Mouse (Mus musculus): ENCODE measurements at regions not wholly inside any gene's neighbourhood (a gene's known extent, or its start where the extent isn't known, plus 50 kb on each side); places are given as distances from the start of the nearest gene placed in this dataset.

- intact Hi-C loops (cut with DNase I), result no loop called here
Measured at GRCm38 (mm10) chr5:100252036-100252435, 92.4 kb upstream of the Tmem150c start.

DNA sequence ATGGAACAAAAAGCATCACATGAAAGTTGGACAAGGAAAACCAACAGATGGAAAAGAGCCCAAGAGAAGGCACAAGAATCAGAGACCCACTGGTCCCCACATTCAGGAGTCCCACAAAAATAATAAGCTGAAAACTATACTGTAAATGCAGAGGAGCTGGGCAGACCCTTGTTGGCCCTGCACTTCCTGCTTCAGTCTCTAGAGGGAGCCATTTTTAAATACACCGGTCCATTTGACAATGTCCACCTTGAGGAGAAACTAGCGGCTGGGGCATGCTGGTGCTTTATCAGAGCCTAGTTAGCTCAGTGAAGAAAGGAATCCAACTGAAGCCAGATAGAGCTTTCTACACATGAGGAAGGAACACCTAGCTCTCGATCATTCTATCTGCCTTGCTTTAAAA, 90.1 kb upstream of the Tmem150c start:
- intact Hi-C loops (cut with DNase I), result no loop called here
- no peak for DNase-seq (ENCODE audit: extremely low spot score in 1 of 2, low spot score in 2 of 2)

More at GRCm38 (mm10) chr5:100252036-100252435, 92.4 kb upstream of the Tmem150c start:
- DNase-seq (ENCODE audit: extremely low spot score in 1 of 2, low spot score in 2 of 2), result no peak

DNA sequence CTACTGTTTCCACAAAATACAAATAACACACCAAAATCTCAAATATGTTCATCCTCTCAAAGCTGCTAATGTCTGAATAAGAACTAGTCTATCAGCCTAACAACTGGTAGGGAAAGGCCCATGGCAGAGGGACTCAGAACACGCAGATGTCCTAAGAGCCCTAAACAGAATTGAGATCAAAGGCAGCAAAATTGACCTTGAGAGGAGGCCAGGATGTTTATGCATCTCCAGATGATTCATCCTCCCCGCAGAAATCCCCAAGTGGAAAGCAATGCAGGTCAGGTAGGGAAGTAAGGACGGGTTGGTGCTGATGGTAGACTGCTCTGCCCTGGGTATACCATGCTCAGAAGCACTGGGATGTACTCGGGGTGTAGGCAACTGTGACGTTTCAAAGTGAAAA, 89.0 kb upstream of the Tmem150c start:
- intact Hi-C loops (cut with DNase I), result no loop called here
- no peak for DNase-seq (ENCODE audit: extremely low spot score in 1 of 2, low spot score in 2 of 2)

GRCm38 (mm10) chr5:100246709-100247108, 87.1 kb upstream of the Tmem150c start:
- intact Hi-C loops (cut with DNase I), result no loop called here
- no peak for DNase-seq (ENCODE audit: extremely low spot score in 1 of 2, low spot score in 2 of 2)

DNA sequence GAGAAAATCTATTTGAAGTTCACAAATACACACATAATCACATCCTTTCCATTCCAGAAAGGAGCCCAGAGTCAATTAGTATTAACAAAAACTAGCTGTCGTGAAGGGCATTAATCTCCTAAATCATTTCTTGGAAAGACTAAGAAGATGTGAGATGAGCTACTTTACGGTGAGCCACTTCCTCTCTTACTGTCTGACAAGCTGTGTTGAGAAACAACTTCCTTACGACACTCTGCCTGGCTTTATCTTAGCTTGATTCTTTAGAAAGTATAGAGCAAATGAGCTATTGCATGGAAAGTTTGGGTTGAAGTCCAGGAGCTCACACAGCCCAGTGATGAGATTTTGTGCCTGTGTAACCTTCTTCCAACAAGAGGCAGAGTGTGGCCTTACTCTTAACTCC, 85.2 kb upstream of the Tmem150c start:
- intact Hi-C loops (cut with DNase I), result loop anchor here (5.0 kb wide), 1 partner anchor 78 kb away; no protein-coding TSS in a partner anchor
- DNase-seq (ENCODE audit: extremely low spot score in 1 of 2, low spot score in 2 of 2), result no peak

GRCm38 (mm10) chr5:100240876-100241275, 81.3 kb upstream of the Tmem150c start:
- DNase-seq (ENCODE audit: extremely low spot score in 1 of 2, low spot score in 2 of 2), result peak in 1 of 2 experiments; percentile 48
- intact Hi-C loops (cut with DNase I), result loop anchor here (2.0 to 5.0 kb wide), 2 partner anchors 74 to 170 kb away; no protein-coding TSS in a partner anchor

GRCm38 (mm10) chr5:100239632-100240031, 80.0 kb upstream of the Tmem150c start:
- DNase-seq (ENCODE audit: extremely low spot score in 1 of 2, low spot score in 2 of 2), result no peak

DNA sequence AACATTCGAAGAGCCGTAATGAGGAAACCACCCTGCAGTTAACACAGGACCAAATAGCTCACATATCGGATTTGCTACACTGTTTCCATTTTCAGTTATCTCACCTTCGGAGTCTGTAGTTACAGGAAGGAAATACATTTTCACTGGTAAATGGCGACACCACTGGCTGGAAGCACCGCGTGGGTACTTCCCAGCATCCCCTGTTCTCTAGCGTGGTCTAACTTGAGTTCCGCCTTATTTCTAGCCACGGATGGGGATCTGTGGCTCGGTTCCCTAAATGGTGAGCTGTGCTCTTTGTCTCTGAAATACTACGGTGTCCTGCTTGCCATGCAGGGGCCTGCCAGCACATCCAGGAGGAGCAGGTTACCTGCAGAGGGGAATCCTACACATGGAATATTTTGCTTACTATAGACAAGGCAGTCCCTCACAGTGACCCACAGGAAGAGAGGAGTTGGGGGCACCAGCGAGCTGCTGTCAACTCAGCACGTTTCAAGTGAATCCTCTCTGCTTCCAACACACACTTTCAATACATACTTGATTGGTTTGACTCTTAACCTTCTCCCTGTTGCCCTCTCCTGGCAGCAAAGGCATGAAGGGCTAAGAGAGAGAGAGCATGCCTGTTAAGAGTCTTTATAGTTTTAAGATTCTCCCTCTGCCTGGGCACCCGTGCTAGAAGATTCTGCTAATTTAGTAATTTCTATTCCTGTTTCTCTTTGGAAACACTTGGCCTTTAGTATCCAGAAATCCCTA, 78.9 kb upstream of the Tmem150c start:
- intact Hi-C loops (cut with DNase I), result no loop called here
- no peak for DNase-seq (ENCODE audit: extremely low spot score in 1 of 2, low spot score in 2 of 2)

More at GRCm38 (mm10) chr5:100239632-100240031, 80.0 kb upstream of the Tmem150c start:
- intact Hi-C loops (cut with DNase I), result loop anchor here (2.0 to 5.0 kb wide), 2 partner anchors 72 to 169 kb away; no protein-coding TSS in a partner anchor

- intact Hi-C loops (cut with DNase I), result no loop called here
- no peak for DNase-seq (ENCODE audit: extremely low spot score in 1 of 2, low spot score in 2 of 2)
Measured at GRCm38 (mm10) chr5:100237674-100238278, 78.2 kb upstream of the Tmem150c start.

- DNase-seq (ENCODE audit: extremely low spot score in 1 of 2, low spot score in 2 of 2), result no peak
- intact Hi-C loops (cut with DNase I), result no loop called here
Measured at GRCm38 (mm10) chr5:100236277-100236676, 76.7 kb upstream of the Tmem150c start.

DNA sequence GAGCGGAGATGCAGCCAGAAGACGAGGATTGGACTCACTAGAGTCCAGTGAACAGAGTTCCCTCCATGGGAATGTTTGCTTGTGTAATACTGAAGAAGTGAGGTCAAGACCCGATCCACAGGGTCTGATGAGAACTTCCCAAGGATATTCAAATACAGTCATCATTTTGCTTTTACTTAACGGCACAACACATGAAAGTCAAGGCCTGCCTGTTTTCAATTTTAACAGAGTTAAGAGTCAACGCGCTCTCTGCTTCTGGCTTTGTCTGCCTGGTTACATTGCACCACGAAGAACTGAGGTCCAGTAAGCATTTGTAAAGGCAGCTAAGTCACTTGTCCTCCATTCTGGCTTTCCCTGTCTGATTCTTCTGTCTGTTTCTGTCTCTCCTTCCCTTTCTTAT, 72.5 kb upstream of the Tmem150c start:
- intact Hi-C loops (cut with DNase I), result no loop called here

DNA sequence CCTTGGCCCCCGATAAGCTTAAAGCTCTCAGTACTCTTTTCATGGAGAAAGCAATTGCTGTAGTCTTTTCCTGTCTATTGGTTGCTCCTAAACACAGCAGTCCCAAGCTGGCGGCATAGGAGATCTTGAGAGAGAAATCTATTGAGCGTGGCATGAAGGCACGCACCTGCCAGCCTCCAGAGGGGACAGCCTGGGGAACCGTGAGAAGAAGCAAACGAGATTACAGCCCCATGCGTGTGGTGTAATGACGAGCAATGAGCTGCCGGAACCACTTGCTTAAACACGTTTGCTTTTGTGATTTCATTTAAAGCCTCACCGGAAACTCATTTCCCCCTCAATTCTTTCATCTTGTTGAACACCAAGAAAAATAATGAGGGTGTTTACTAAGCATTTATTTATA, 72.0 kb upstream of the Tmem150c start:
- no peak for DNase-seq (ENCODE audit: extremely low spot score in 1 of 2, low spot score in 2 of 2)
- intact Hi-C loops (cut with DNase I), result no loop called here

More for the DNA sequence above, 72.5 kb upstream of the Tmem150c start:
- no peak for DNase-seq (ENCODE audit: extremely low spot score in 1 of 2, low spot score in 2 of 2)

GRCm38 (mm10) chr5:100230038-100230437, 70.4 kb upstream of the Tmem150c start:
- DNase-seq (ENCODE audit: extremely low spot score in 1 of 2, low spot score in 2 of 2), result no peak
- intact Hi-C loops (cut with DNase I), result no loop called here

- intact Hi-C loops (cut with DNase I), result no loop called here
Measured at GRCm38 (mm10) chr5:100227888-100228287, 68.3 kb upstream of the Tmem150c start.

DNA sequence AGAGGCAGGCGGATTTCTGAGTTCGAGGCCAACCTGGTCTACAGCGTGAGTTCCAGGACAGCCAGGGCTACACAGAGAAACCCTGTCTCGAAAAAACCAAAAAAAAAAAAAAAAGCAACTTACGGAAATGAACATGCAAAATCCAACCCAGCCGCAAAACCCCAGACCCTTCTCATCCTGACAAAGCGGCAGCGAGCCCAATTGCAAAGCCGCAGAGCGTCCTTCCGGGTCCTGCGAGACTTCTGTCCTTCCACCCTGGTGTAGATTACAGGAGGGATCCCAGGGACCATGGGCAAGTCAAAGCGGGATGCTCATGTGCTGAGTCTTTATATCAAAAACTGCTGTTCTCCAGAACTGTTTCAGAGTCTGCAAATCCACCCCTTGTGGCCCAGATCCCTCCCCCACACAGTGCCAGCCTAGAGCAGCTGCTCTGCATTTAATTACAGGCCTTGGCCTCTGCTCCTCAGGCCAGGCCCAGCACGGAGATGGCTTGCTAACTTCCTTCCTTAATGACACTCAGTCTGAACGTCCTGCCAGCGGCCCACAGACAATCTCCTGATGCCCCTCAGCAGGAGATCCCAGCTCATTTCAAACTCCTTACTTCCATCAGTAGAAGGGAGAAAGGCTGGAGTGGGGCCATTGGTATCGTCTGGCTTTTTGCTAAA, 67.1 kb upstream of the Tmem150c start:
- DNase-seq (ENCODE audit: extremely low spot score in 1 of 2, low spot score in 2 of 2), result no peak
- intact Hi-C loops (cut with DNase I), result no loop called here

More at GRCm38 (mm10) chr5:100227888-100228287, 68.3 kb upstream of the Tmem150c start:
- DNase-seq (ENCODE audit: extremely low spot score in 1 of 2, low spot score in 2 of 2), result no peak

DNA sequence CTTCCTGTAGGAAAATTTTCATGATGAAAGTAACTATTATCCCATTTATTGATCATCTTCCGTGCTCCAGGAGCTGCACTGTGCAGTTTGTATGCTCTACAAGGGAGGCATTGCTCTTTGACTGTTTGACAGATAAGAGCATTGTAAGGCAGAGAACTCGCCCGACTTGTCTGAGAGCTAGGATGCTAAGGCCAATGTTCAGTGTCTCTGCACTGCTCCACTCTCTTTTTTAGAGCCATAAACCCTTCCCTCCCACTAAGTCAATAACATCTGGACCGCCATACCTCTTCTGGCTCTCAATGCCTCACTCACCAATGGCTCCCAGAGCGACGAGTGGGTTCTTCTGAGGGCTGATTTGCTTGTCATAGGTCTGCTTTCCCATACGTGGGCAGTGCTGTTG, 65.9 kb upstream of the Tmem150c start:
- intact Hi-C loops (cut with DNase I), result no loop called here
- no peak for DNase-seq (ENCODE audit: extremely low spot score in 1 of 2, low spot score in 2 of 2)

DNA sequence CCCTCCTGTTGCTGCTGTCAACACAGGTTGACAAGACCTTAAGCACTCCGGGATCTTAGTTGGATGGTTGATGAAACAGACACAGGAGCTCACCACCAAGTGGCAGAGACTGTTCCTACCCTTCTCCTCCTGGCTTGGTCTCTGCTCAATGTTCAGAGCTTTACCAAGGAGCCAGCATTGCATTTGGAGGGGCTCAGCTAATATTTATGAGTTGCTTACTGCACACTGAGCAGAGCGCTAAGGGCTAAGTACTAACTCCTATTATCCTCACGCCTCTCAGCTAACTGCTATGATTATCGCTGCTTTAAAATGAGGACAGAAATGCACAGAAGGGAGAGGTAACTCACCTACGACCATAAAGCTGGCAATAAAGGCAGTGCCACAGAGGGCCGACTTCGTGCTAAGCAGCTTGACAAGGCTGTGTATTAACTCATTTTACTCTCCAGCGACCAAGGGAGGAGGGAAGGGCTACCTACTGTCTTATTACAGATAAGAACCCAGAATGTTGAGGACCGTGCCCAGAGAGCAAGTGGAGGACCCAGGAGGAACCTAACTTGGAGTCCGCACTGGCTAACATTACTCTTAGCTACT, 65.3 kb upstream of the Tmem150c start:
- DNase-seq (ENCODE audit: extremely low spot score in 1 of 2, low spot score in 2 of 2), result no peak
- intact Hi-C loops (cut with DNase I), result no loop called here

- intact Hi-C loops (cut with DNase I), result no loop called here
- no peak for DNase-seq (ENCODE audit: extremely low spot score in 1 of 2, low spot score in 2 of 2)
Measured at GRCm38 (mm10) chr5:100221005-100221583, 61.5 kb upstream of the Tmem150c start.

DNA sequence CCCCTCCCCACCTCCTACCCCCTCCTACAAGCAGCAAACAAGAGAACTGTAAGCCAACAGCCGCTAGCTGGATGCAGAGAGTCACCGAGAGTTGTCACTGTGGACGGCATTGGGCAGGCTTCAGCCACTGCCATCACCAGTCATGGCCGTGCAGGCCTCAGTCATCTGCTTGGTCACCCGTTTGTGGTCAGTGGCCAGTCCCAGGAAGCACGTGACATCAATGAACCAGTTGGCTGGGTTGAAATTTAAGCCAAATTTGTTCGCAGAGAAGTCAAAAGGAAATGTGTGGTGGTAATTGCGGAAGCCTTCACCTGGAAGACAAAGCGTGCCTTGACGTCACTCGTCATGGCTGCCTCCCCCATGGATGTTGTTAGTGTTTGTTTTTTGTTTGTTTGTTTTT, 60.7 kb upstream of the Tmem150c start:
- intact Hi-C loops (cut with DNase I), result no loop called here
- DNase-seq (ENCODE audit: extremely low spot score in 1 of 2, low spot score in 2 of 2), result no peak
